Mouse (Mus musculus) macrophage (primary cell): ENCODE measurements at regions not wholly inside any gene's neighbourhood (a gene's known extent, or its start where the extent isn't known, plus 50 kb on each side); places are given as distances from the start of the nearest gene placed in this dataset.

Source experiments
- H3K27ac ChIP-seq: fragments of 350-480 bp; formaldehyde crosslinking; 2 replicates; pipeline ENCODE4 v1.9.0; 2021
- H3K36me3 ChIP-seq: fragments of 350-480 bp; formaldehyde crosslinking; 2 replicates; pipeline ENCODE4 v1.9.0; 2021; ENCODE audit errors: inconsistent target
- H3K4me3 ChIP-seq: fragments of 350-480 bp; formaldehyde crosslinking; 2 replicates; pipeline ENCODE4 v1.9.0; 2021; ENCODE audit errors: inconsistent target
- H3K79me2 ChIP-seq: fragments of 350-480 bp; formaldehyde crosslinking; 2 replicates; pipeline ENCODE4 v1.9.0; 2021; ENCODE audit errors: inconsistent target
- WGBS: methylation state at CpG from one replicate; pipeline ENCODE4 v1.1.7; 2026; ENCODE audit warnings: inconsistent platforms; ENCODE audit not compliant: missing documents; 5-methylcytosine and 5-hydroxymethylcytosine counted together

GRCm38 (mm10) chr8:126728987-126729632 lies 135.3 kb upstream of the Irf2bp2 start:
- H3K79me2 ChIP-seq = no peaks in the 10 kb centered on the region
- H3K27ac ChIP-seq = no peak overlapping the region
- no peak overlapping the region for H3K4me3 ChIP-seq
- WGBS = 88% methylated on average over 12 of the region's 12 CpGs
- no peaks in the 10 kb centered on the region for H3K36me3 ChIP-seq

- Histone ChIP-seq H3K79me2 (no peaks in the 10 kb centered on the region), H3K4me3 (no peak overlapping the region), H3K36me3 (no peaks in the 10 kb centered on the region), H3K27ac (no peak overlapping the region)
- WGBS = 93% methylated on average over 5 of the region's 5 CpGs
Observed at GRCm38 (mm10) chr8:126728135-126728534, 134.3 kb upstream of the Irf2bp2 start.

- Histone ChIP-seq H3K4me3 (no peak overlapping the region), H3K36me3 (no peaks in the 10 kb centered on the region), H3K27ac (no peak overlapping the region), H3K79me2 (no peaks in the 10 kb centered on the region)
- 90% methylated on average over 2 of the region's 2 CpGs for WGBS
Observed at GRCm38 (mm10) chr8:126727068-126727467, 133.3 kb upstream of the Irf2bp2 start.

DNA sequence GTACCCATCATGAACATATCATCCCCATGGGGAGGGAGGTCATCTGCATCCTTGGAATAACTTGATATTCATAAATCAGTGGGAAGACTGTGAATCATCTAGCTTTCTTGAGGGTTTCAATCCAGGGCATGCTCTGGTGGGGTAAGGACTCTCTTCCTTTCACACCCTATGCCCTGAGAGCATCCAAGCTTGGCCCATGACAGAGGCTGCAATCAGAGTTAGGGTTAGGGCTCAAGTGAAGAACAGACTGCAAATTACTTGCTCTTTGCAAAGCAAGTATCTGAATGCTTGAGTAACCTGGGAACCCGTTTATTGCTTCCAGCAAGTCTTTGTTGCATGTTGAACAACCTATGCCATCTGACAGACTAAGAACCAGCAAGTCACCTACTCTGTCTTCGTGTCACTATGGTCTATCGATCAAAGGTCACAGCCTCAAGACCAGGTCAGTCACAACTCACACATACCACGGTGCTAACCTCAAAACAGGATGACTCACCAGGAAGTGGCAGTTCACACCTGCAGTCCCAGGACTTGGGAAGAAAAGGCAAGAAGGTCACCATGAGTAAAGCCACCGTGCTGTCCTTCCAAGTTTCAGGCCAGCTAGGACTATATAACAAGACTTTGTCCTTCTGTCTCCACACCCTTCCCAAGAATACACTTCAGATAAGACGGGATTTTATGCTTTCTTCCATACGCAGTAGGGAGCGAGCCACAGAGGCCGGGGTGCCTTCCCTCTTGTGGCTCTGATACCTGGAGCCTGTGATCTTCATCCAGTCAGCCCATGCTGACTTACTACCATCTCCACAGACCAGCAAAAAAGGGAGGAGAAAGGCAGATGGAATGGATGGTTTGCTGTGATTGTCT lies 129.7 kb upstream of the Irf2bp2 start:
- no peak overlapping the region for H3K4me3 ChIP-seq
- no peaks in the 10 kb centered on the region for H3K79me2 ChIP-seq
- no peak overlapping the region for H3K27ac ChIP-seq
- no peaks in the 10 kb centered on the region for H3K36me3 ChIP-seq
- WGBS = 87% methylated on average over 9 of the region's 9 CpGs

GRCm38 (mm10) chr8:126721621-126722020 lies 127.8 kb upstream of the Irf2bp2 start:
- 46% methylated on average over 10 of the region's 10 CpGs for WGBS
- Histone ChIP-seq H3K27ac (no peak overlapping the region), H3K36me3 (no peaks in the 10 kb centered on the region), H3K79me2 (no peaks in the 10 kb centered on the region), H3K4me3 (no peak overlapping the region)

- whole genome bisulfite sequencing = 78% methylated on average over 4 of the region's 4 CpGs
- Histone ChIP-seq H3K36me3 (no peaks in the 10 kb centered on the region), H3K79me2 (no peaks in the 10 kb centered on the region), H3K4me3 (no peak overlapping the region), H3K27ac (no peak overlapping the region)
Observed at GRCm38 (mm10) chr8:126720473-126721145, 126.8 kb upstream of the Irf2bp2 start.

DNA sequence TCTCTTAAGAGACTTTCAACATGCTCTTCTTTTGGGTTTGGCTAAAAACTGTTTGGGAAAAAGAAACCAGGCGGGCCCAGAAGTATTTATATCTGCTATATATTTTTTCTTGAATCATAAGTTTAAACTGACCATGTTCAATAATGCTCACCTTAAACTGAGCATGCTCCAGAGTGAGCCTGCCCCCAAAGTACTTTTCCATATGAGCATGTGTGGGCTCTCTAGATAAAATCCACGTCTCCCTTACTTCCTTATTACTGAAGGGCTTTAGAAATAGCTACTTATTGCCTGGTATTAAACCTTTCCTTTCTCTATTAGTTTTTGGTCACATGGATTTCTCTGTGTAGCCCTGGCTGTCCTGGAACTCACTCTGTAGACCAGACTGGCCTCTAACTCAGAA lies 126.0 kb upstream of the Irf2bp2 start:
- Histone ChIP-seq H3K79me2 (no peaks in the 10 kb centered on the region), H3K36me3 (no peaks in the 10 kb centered on the region), H3K4me3 (no peak overlapping the region), H3K27ac (no peak overlapping the region)
- WGBS = 77% methylated on average over 2 of the region's 2 CpGs

DNA sequence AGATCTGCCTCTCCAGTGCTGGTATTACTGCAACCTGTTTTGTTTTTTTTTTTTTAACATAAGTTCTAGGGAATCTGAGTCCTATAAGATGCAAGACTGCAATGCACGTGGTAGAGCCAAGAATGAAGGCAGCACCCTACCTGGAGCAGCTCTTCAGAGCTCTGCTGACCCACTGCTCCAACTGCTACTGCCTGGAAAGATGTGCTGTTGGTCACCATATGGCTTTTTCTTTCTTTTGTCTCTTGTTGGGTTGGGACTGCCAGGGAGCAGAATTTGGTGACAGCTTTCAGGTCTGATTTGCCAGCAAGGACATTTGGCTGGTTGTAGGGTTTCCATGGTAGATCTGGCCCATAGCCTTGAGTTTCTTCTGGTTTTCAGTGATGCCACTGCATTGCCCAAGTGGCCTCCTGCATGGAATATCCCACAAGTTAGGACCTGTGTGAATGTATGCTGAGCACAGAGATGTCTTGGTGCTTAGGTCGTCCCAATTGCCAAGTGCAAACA lies 123.9 kb upstream of the Irf2bp2 start:
- Histone ChIP-seq H3K36me3 (no peaks in the 10 kb centered on the region), H3K4me3 (no peak overlapping the region), H3K27ac (no peak overlapping the region), H3K79me2 (no peaks in the 10 kb centered on the region)
- 88% methylated on average over 2 of the region's 2 CpGs for WGBS

DNA sequence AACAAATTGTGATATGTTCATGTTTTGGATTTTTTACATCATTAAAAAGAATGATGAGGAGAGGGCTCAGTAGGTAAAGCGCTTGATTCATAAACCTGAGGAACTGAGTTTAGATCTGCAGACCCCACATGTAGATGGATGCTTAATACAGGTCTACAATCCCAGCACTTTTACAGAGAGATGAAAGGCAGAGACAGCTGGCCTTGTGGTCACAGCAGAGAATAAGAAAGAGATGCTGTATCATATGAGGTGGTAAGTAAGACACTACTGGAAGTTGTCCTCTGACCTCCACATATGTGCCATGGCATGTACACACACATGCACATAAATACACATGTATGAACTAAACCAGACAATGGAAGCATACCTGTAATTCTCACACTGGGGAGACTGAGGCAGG lies 121.9 kb upstream of the Irf2bp2 start:
- no peak overlapping the region for H3K4me3 ChIP-seq
- no peaks in the 10 kb centered on the region for H3K79me2 ChIP-seq
- 100% methylated on average over 1 of the region's 1 CpGs for WGBS
- no peak overlapping the region for H3K27ac ChIP-seq
- H3K36me3 ChIP-seq = no peaks in the 10 kb centered on the region

- WGBS = 78% methylated on average over 8 of the region's 8 CpGs
- Histone ChIP-seq H3K27ac (no peak overlapping the region), H3K36me3 (no peaks in the 10 kb centered on the region), H3K4me3 (no peak overlapping the region), H3K79me2 (no peaks in the 10 kb centered on the region)
Observed at GRCm38 (mm10) chr8:126713602-126714145, 119.9 kb upstream of the Irf2bp2 start.

GRCm38 (mm10) chr8:126713181-126713580 lies 119.4 kb upstream of the Irf2bp2 start:
- Histone ChIP-seq H3K36me3 (no peaks in the 10 kb centered on the region), H3K4me3 (no peak overlapping the region), H3K79me2 (no peaks in the 10 kb centered on the region), H3K27ac (no peak overlapping the region)
- 83% methylated on average over 4 of the region's 4 CpGs for WGBS

DNA sequence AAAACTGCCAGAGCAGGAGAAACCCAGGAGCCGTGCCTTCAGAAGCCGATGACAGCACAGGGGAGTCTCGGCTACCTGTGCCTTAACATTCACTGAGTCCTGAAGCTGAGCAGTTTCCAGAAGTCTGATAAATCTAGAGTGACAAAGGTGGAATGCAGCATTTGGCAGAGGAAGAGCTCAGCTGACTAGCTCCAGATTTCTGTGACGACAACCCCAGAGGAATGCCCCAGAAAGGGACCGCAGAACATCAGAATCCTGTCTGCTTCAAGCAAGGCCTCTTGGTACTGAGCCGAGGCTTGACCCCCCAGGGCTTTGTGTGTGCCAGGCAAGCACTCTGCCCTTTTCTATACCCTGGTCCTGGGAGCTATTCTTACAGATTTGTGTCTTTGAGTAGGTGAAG lies 119.0 kb upstream of the Irf2bp2 start:
- Histone ChIP-seq H3K36me3 (no peaks in the 10 kb centered on the region), H3K79me2 (no peaks in the 10 kb centered on the region), H3K4me3 (no peak overlapping the region), H3K27ac (no peak overlapping the region)
- WGBS = 90% methylated on average over 6 of the region's 6 CpGs

GRCm38 (mm10) chr8:126708956-126709355 lies 115.2 kb upstream of the Irf2bp2 start:
- Histone ChIP-seq H3K4me3 (no peak overlapping the region), H3K27ac (no peak overlapping the region), H3K36me3 (no peaks in the 10 kb centered on the region), H3K79me2 (no peaks in the 10 kb centered on the region)
- 92% methylated on average over 2 of the region's 2 CpGs for WGBS

DNA sequence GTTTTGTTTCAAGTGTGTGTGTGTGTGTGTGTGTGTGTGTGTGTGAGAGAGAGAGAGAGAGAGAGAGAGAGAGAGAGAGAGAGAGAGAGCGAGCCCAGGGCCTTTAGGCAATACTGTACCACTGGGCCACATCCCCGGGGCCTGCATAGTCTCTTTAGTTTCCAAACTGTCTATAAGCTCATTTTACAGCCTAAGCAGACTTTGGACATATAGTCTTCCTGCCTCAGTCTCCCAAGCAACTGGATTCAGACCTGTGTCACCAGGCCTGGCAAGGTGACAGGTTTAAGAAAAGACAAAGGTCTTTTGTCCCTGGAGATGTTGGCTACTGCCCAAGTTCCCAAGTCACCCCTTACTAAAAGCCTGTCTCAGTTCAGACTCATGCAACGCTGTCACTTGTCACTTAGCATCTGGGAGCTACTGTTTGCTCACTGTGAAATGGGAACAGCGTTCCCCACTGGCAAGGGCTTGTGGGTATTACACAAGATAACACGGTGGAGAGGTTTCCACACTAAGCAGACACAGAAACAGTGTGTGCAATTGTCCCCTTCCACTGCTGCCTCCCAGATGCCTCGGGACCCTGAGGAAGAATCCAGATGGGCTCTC lies 113.6 kb upstream of the Irf2bp2 start:
- H3K36me3 ChIP-seq = no peaks in the 10 kb centered on the region
- no peak overlapping the region for H3K27ac ChIP-seq
- no peaks in the 10 kb centered on the region for H3K79me2 ChIP-seq

More for the DNA sequence above, 113.6 kb upstream of the Irf2bp2 start:
- no peak overlapping the region for H3K4me3 ChIP-seq
- 51% methylated on average over 6 of the region's 6 CpGs for WGBS
